Mouse (Mus musculus) T-helper 17 cell (primary cell): Measurements from ENCODE around the gene Cog6.

Experiments used
- in situ Hi-C, 2 experiments: fragments of 300-600 bp; cut with MboI, MseI; formaldehyde crosslinking; loops; 1 replicate in 1 of 2; 2 replicates in 1 of 2; pipeline ENCODE4 v1.15.1; 2025; ENCODE audit warnings: high pct_unique_total_duplicates in 2 of 2

Gene Cog6

GRCm38 (mm10) chr3:52967046-52967445 lies 50.0 kb downstream of the Cog6 start:
- in situ Hi-C loops: no loop called here

DNA sequence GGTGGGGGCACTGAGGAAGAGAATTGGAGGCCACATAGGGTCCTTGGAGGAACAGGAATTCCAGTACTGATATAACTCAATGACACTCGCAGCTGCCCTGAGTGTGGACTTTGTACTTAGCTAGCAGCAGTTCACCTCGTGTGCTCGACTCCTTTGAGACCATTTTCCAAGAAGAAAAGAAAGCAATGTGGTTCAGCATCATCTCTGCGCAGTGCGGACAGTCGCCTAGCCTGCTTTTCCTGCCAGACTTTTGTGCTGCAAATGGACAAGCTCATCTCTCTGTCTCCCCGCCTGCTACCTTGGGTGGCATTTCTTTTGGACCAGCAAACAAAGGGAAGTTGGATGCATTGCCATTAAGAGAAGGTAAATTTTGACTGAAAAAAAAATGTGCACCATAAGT lies 52.8 kb downstream of the Cog6 start:
- in situ Hi-C loops: no loop called here

- in situ Hi-C loops: no loop called here
These were observed 53.6 kb downstream of the Cog6 start for GRCm38 (mm10) chr3:52963441-52963840.

DNA sequence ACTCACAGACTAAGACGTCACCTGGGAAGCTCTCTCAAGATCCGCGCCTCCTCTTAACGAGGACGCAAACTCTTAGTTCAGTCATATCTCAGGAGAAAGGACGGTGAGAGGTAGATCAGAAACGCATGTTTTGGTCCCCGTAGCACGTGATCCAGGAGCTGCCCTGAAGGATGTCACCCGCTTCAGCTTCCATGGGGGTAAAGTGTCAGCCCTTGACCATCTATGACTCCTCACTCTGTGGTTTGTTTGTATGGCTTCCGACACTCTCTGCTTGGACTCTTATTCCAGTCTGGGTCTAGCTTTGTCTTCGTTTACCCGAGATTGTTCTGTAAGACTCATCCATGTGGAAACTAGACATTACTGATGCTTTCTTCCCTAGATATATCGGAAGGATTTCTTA lies 54.6 kb downstream of the Cog6 start:
- in situ Hi-C loops: no loop called here

DNA sequence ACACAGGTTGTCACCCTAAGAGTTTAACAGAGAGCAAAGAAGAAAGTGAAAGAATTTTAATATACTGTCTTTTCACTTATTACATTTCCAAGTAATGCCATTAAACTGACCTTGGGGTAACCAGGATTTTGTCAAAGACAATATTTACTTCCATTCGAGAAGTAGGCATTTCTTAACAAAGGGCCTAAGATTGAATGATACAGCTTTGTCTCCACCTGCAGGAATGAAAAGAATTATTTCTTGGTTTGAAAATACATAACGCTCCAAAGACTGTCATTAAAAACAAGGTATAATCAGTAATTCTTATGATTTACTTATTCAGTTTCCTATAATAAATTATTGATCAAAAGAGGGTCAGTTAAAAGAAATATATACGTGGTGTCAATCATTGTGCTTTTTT lies 55.4 kb downstream of the Cog6 start:
- in situ Hi-C loops: no loop called here

GRCm38 (mm10) chr3:52960951-52961350 lies 56.1 kb downstream of the Cog6 start:
- in situ Hi-C loops: no loop called here

DNA sequence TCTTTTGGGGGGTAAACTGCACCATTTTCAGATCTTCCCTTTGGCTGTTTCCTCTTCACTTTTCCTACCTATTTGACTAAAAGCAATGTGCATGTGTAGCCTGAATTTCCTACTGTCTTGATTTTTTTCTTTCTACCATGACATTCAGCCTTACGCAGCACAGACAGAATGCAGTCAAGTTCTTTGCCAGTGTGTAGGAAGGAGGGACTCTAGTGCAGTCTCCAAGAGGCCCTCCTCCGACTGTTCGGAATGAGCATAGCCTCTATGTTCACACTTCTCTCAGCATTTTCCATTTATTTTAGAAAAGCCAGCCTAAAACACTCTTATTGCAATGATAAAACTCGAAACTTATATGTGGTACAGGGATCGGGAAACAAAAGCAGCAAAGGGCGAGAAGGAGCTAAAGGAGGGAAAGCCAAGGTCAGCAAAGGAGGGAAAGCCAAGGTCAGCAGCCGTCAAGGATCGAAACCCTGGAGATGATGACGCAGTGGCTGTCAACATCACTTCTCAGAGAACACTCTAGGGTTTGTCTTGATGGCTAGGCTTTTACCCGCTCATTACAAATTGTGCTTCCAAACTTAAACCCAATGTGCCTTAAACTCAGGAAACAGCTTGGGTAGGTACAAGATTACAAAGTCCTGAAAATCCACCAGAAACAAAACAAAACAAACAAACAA lies 58.5 kb downstream of the Cog6 start:
- in situ Hi-C loops: no loop called here

GRCm38 (mm10) chr3:52957861-52958260 lies 59.2 kb downstream of the Cog6 start:
- in situ Hi-C loops: no loop called here

GRCm38 (mm10) chr3:52956236-52956635 lies 60.8 kb downstream of the Cog6 start:
- in situ Hi-C loops: no loop called here

- in situ Hi-C loops: no loop called here
These were observed 61.5 kb downstream of the Cog6 start for GRCm38 (mm10) chr3:52955481-52956019.

DNA sequence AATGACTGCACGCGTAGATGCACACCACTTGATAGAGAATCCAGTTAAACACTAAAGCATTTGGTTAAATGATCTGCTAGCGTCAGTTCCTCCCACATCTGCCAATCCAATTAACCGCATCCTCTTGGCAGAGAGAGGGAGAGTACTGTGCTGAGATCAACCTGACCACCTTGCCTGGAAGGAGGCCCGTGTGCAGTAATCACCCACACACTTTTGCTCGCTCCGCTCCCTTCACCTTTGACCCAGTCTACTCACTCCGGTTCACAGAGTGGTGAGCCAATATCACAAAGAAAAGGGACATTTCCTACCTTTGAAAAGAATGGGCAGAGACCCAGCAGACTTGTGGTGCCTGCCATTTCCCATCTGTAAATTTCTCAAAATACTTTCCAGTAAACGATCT lies 62.4 kb downstream of the Cog6 start:
- in situ Hi-C loops: no loop called here

DNA sequence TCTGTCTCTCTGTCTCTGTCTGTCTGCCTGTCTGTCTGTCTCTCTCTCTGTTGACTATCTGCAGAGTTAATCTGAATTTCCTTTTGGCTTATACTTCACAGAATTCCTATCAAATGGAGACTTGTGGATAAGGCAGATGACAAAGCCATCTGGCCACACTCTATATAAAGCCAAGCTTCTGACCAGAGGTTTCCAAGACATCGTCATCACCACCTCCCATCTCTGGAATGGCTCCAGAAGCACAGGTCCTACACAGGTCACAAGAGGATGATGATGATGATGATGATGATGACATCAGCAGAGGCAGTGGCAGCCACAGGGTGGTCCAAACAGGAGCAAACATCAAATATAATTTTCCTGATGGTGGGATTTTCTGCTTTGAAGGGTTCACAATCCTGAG lies 63.2 kb downstream of the Cog6 start:
- in situ Hi-C loops: no loop called here

DNA sequence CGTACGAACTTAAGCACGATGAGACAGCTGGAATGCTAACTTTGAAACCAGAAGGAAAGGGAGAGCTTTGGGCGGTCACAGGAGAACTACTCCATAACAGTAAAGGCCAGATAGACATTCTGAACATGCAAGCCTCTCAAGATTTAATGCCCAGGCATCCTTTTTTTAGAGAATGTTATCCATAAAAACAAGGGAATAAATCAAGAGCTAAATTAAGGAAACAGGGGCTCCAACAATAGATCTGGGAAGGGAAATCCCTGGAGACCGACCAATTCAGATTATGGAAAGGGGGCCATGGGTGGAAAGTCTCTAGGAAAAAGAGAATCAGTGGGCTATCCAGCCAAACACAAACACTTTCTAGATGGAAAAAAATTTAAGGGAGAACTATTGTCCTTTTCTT lies 68.2 kb downstream of the Cog6 start:
- in situ Hi-C loops: no loop called here

GRCm38 (mm10) chr3:52947444-52947843 lies 69.6 kb downstream of the Cog6 start:
- in situ Hi-C loops: no loop called here

DNA sequence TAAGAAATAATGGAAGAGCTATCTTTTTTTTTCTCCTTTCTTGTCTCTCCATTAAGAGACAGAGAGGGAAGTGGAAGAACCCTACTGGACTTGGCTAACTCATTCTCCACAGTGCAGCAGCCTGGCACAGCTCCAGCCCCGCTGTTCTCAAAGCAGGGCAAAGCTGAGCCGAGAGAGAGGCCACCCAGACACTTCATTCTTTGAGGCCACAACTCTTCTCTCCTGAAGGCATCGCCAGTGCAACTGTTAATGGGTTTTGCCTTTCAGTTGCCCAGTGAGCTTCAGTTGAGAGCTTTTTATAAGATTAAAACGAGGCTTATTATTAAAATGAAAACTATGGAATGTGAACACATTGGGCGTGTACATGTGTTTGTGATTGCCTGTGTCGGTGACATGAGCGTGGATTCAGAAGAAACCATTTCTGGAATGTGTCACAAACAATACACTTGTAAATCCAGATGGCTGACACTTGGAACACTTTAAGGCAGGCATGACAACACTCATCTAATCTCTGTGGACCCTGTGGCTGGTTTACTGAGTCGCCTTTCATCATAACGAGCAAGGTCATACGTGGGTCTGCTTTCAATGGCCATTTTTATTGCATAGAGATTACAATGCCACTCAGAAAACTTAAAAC lies 76.1 kb downstream of the Cog6 start:
- in situ Hi-C loops: no loop called here

DNA sequence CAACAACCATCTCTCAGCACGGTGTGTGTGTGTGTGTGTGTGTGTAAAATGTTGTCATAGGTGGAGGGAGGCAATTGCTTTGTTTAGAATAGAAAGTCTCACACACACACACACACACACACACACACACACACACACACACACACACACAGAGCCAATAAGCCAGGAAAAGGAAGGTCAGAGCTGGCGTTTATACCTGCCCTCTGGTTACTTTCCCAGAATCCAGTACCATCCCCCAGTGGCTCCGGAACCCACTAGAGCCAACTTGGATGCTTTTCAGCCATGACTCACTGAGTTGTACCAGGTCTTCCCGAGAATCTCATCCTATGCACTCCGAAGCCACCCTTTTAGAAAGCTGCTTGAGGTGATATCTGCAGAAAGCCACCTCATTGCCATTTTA lies 78.6 kb downstream of the Cog6 start:
- in situ Hi-C loops: loop anchor here in 1 of 2 experiments (5.0 kb wide), 1 partner anchor 76 kb away; no protein-coding TSS in a partner anchor

GRCm38 (mm10) chr3:52937739-52938306 lies 79.2 kb downstream of the Cog6 start:
- in situ Hi-C loops: loop anchor here in 1 of 2 experiments (5.0 kb wide), 1 partner anchor 76 kb away; no protein-coding TSS in a partner anchor

DNA sequence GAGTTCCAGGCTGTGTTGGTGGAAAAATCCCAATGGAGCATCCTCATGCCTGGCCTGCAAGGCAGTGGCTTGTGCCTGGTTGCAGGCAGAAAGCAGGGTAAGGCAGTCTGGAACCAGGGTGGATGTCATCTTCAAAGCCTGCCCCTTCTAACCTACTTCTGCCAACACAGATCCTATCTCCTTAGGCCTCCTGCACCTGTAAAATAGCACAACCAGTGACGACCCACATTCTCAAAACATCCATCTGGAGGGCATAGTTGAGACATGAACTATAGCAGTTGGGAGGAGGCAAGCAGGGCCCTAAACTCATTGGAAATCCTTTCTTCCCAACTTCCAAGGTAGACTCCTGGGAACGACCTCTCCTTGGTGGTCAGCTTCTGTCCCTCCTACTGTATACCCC lies 85.1 kb downstream of the Cog6 start:
- in situ Hi-C loops: no loop called here
